9 mouse cellular contexts compared by ENCODE assay signal in genomic region chr15:82243311-82243710, GRCm38 (mm10). TPM values are rescaled to one million over a fixed set of nuclear protein-coding genes. Genes with fewer than 3 reads are reported as not detected.
DNase-seq lines count a peak whose midpoint lies in the region; ATAC-seq and TF ChIP-seq lines count a peak whose summit lies in the region.
"Had no signal": no experiment of that assay in that cellular context is flagged by ENCODE, and none has a peak within 500 bp of the region (broad histone marks: within the 10 kb centered on the region; RNA-seq: fewer than 3 reads in every experiment).

No protein-coding gene starts in this region.

- peak overlapping the region; percentile 78 for H3K9ac ChIP-seq in heart, embryonic 14.5 days (ENCODE audit: low read length)
- H3K9ac ChIP-seq in heart, adult 2 months (ENCODE audit: low read depth, low read length): no peak overlapping the region
- H3K9ac ChIP-seq in ES-E14 (ENCODE audit: insufficient read depth, low read depth, low read length, poor library complexity, severe bottlenecking): peak overlapping the region; percentile 93; the same call in 1 of the 2 replicates
- no peak overlapping the region for H3K9ac ChIP-seq in forebrain, postnatal 0 days
- H3K9ac ChIP-seq in liver, postnatal 0 days (replicated peaks): peak overlapping the region; percentile 67

- intact Hi-C loops in heart, adult 2 months (cut with DNase I): no loop called here

- no peak for TF ChIP-seq POLR2A in heart, adult 2 months (IDR thresholded peaks at IDR 0.05; ENCODE audit: insufficient read depth, low read depth, low read length)

- in situ Hi-C loops in ES-E14 (cut with MboI; ENCODE audit: low sequenced_read_pairs in 2 of 2, unreplicated experiment in 2 of 2): loop anchor here in 1 of 2 experiments (25.0 kb wide), 1 partner anchor 181 kb away; the partner anchor contains the start of genes 4930407I10Rik and Mei1

- no peak for DNase-seq in heart, adult 2 months
- no peak for DNase-seq in ES-E14 (ENCODE audit: low read depth, low spot score)
- no peak for DNase-seq in forebrain, postnatal 0 days
- no peak for DNase-seq in liver, postnatal 0 days
- no peak for DNase-seq in urinary bladder, postnatal 36 days (ENCODE audit: low spot score in 2 of 2)
- no peak for DNase-seq in embryo, embryonic 9.5 days (ENCODE audit: extremely low spot score)
- no peak for DNase-seq in kidney, adult 11 months

- no peaks in the 10 kb centered on the region for H3K9me3 ChIP-seq in heart, embryonic 14.5 days (ENCODE audit: control insufficient read depth, low read length)
- no peaks in the 10 kb centered on the region for H3K9me3 ChIP-seq in ES-E14 (ENCODE audit: control insufficient read depth, insufficient read depth, low read depth, low read length)
- no peaks in the 10 kb centered on the region for H3K9me3 ChIP-seq in forebrain, postnatal 0 days (ENCODE audit: low read length)
- no peaks in the 10 kb centered on the region for H3K9me3 ChIP-seq in liver, postnatal 0 days (ENCODE audit: low read length)

- H3K27ac ChIP-seq in heart, embryonic 14.5 days (replicated peaks in 1 of 2; ENCODE audit: control insufficient read depth in 1 of 2, insufficient read depth in 1 of 2, low read depth in 2 of 2, low read length in 2 of 2): no peak overlapping the region
- no peak overlapping the region for H3K27ac ChIP-seq in heart, adult 2 months
- no peak overlapping the region for H3K27ac ChIP-seq in ES-E14 (ENCODE audit: insufficient read depth, low read depth, low read length, poor library complexity, severe bottlenecking)
- no peak overlapping the region for H3K27ac ChIP-seq in forebrain, postnatal 0 days (ENCODE audit: low read depth, low read length)
- H3K27ac ChIP-seq in liver, postnatal 0 days (ENCODE audit: low read depth): peak overlapping the region; percentile 76

- no peak for ATAC-seq in heart, embryonic 14.5 days (ENCODE audit: insufficient number of reproducible peaks, insufficient read depth, low FRiP score, low read depth)
- ATAC-seq in forebrain, postnatal 0 days: no peak
- no peak for ATAC-seq in liver, postnatal 0 days

- TF ChIP-seq EP300 in heart, adult 2 months (IDR thresholded peaks at IDR 0.05; ENCODE audit: insufficient read depth, low read depth, low read length): no peak
- no peak for TF ChIP-seq EP300 in liver, postnatal 0 days (IDR thresholded peaks at IDR 0.05; ENCODE audit: low read depth)

- 70% methylated on average over 3 of the region's 3 CpGs for WGBS in heart, embryonic 14.5 days
- 69% methylated on average over 3 of the region's 3 CpGs for WGBS in heart, adult 2 months
- WGBS in forebrain, postnatal 0 days: 59% methylated on average over 3 of the region's 3 CpGs
- WGBS in liver, postnatal 0 days (ENCODE audit: insufficient replicate concordance): 64% methylated on average over 3 of the region's 3 CpGs

- peak overlapping the region; percentile 71 to 79 for H3K4me3 ChIP-seq in heart, embryonic 14.5 days (ENCODE audit: control insufficient read depth in 1 of 2, insufficient read depth in 1 of 2, low read depth in 1 of 2, low read length in 2 of 2)
- H3K4me3 ChIP-seq in heart, adult 2 months: no peak overlapping the region; the same call in 1 of the 2 replicates
- peak overlapping the region; percentile 85 to 92 for H3K4me3 ChIP-seq in ES-E14 (ENCODE audit: insufficient read depth in 1 of 2, low read depth in 1 of 2, low read length in 2 of 2, poor library complexity in 1 of 2, severe bottlenecking in 1 of 2)
- H3K4me3 ChIP-seq in forebrain, postnatal 0 days (ENCODE audit: low read depth, low read length): peak overlapping the region; percentile 76
- peak overlapping the region; percentile 72 for H3K4me3 ChIP-seq in liver, postnatal 0 days (ENCODE audit: low read depth, low read length)

- H3K79me2 ChIP-seq in heart, adult 2 months (replicated peaks; ENCODE audit: control insufficient read depth, insufficient read depth, low read length): no peaks in the 10 kb centered on the region

- H3K4me2 ChIP-seq in heart, embryonic 14.5 days (ENCODE audit: low read length): peak overlapping the region; percentile 96
- peak overlapping the region; percentile 98 for H3K4me2 ChIP-seq in forebrain, postnatal 0 days (ENCODE audit: low read depth)
- peak overlapping the region; percentile 98 for H3K4me2 ChIP-seq in liver, postnatal 0 days (ENCODE audit: low read depth, low read length)

- TF ChIP-seq CTCF in heart, adult 2 months (IDR thresholded peaks at IDR 0.05): no peak
- peak; percentile 26 for TF ChIP-seq CTCF in forebrain, postnatal 0 days (IDR thresholded peaks at IDR 0.05; ENCODE audit: low read depth)
- TF ChIP-seq CTCF in liver, postnatal 0 days (IDR thresholded peaks at IDR 0.05; ENCODE audit: low read depth): no peak; the same call in 1 of the 2 replicates

- peaks cover 4% of the 10 kb centered on the region in 2 experiments; a peak in 2 of 4 replicates for H3K4me1 ChIP-seq in heart, embryonic 14.5 days (ENCODE audit: control insufficient read depth in 2 of 2, insufficient read depth in 2 of 2, low read length in 2 of 2)
- 0 out of 2 replicates have a peak, but pooled peaks cover 2% of the 10 kb centered on the region for H3K4me1 ChIP-seq in heart, adult 2 months (ENCODE audit: control insufficient read depth, insufficient read depth, low read length)
- peaks cover 8 to 9% of the 10 kb centered on the region in 2 experiments; a peak in 3 of 4 replicates for H3K4me1 ChIP-seq in ES-E14 (ENCODE audit: control insufficient read depth in 2 of 2, insufficient read depth in 2 of 2, low read length in 2 of 2, poor library complexity in 1 of 2)
- 0 out of 2 replicates have a peak, but pooled peaks cover 3% of the 10 kb centered on the region for H3K4me1 ChIP-seq in forebrain, postnatal 0 days (ENCODE audit: insufficient read depth)
- peaks cover 16% of the 10 kb centered on the region for H3K4me1 ChIP-seq in liver, postnatal 0 days (ENCODE audit: insufficient read depth)

- H3K36me3 ChIP-seq in heart, embryonic 14.5 days (ENCODE audit: control insufficient read depth, insufficient read depth, low read length): peaks cover 19% of the 10 kb centered on the region
- no peaks in the 10 kb centered on the region for H3K36me3 ChIP-seq in heart, adult 2 months (ENCODE audit: control insufficient read depth, insufficient read depth, low read length)
- peaks cover 16% of the 10 kb centered on the region; the same call in 1 of the 2 replicates for H3K36me3 ChIP-seq in ES-E14 (ENCODE audit: control insufficient read depth, insufficient read depth, low read length, poor library complexity, severe bottlenecking)
- no peaks in the 10 kb centered on the region for H3K36me3 ChIP-seq in forebrain, postnatal 0 days (ENCODE audit: insufficient read depth)
- H3K36me3 ChIP-seq in liver, postnatal 0 days (replicated peaks; ENCODE audit: insufficient read depth, low read length): peaks cover 9% of the 10 kb centered on the region

- H3K27me3 ChIP-seq in heart, embryonic 14.5 days (ENCODE audit: control insufficient read depth, insufficient read depth, low read length): no peaks in the 10 kb centered on the region
- no peaks in the 10 kb centered on the region for H3K27me3 ChIP-seq in heart, adult 2 months (ENCODE audit: control insufficient read depth, insufficient read depth, low read length)
- H3K27me3 ChIP-seq in forebrain, postnatal 0 days (ENCODE audit: insufficient read depth, low read length): no peaks in the 10 kb centered on the region
- H3K27me3 ChIP-seq in liver, postnatal 0 days (ENCODE audit: insufficient read depth, low read length): no peaks in the 10 kb centered on the region

TF ChIP-seq in ES-E14, 5 proteins besides CTCF, POLR2A, EP300 and RAD21 (continues in another document):
- TF ChIP-seq MAFK (IDR thresholded peaks at IDR 0.05; ENCODE audit: insufficient read depth, low read depth, low read length): no peak
- no peak for TF ChIP-seq ZNF384 (IDR thresholded peaks at IDR 0.05; ENCODE audit: low read depth, low read length)

RNA-seq across cellular contexts. Expression of gene Cenpm, which starts 1.2 kb away (rescaled TPM):
- 67.7 and 73.0 TPM in 2 replicates for polyA plus RNA-seq in heart, embryonic 14.5 days (2014; fragmentation: Nextera tagmentation; extraction: Ambion mirVana)
- total RNA-seq in heart, adult 2 months (2021): under 1 TPM; 0.39 to 0.42 TPM
- 0.76 and 1.7 TPM in 2 replicates for polyA plus RNA-seq in heart, adult 2 months (2012; rRNA removed)
- 58.2 and 80.0 TPM in 2 replicates for total RNA-seq in ES-E14 (2012; rRNA removed)
- total RNA-seq in forebrain, postnatal 0 days (2014; rRNA removed): 8.9 and 10.0 TPM in 2 replicates
- 16.5 and 18.7 TPM in 2 replicates for polyA plus RNA-seq in forebrain, postnatal 0 days (2015; fragmentation: Nextera tagmentation; extraction: Ambion mirVana)
- polyA plus RNA-seq in liver, postnatal 0 days (2015; fragmentation: Nextera tagmentation; extraction: Ambion mirVana): 27.8 and 30.7 TPM in 2 replicates

RNA-seq across cellular contexts. Expression of gene 1500009C09Rik, which starts 8.9 kb away (rescaled TPM):
- not detected in 2 replicates for polyA plus RNA-seq in heart, embryonic 14.5 days (2014; fragmentation: Nextera tagmentation; extraction: Ambion mirVana)
- not detected for total RNA-seq in heart, adult 2 months (2021)
- polyA plus RNA-seq in heart, adult 2 months (2012; rRNA removed): 0.08 TPM in 1 of 2 replicates, not detected in the other
- total RNA-seq in ES-E14 (2012; rRNA removed): 1.0 and 1.2 TPM in 2 replicates
- total RNA-seq in forebrain, postnatal 0 days (2014; rRNA removed): 119 and 139 TPM in 2 replicates
- 12.5 and 15.6 TPM in 2 replicates for polyA plus RNA-seq in forebrain, postnatal 0 days (2015; fragmentation: Nextera tagmentation; extraction: Ambion mirVana)
- polyA plus RNA-seq in liver, postnatal 0 days (2015; fragmentation: Nextera tagmentation; extraction: Ambion mirVana): not detected in 2 replicates
- total RNA-seq: common myeloid progenitor, adult 5-6 weeks had no signal

RNA-seq across cellular contexts. Expression of gene Tnfrsf13c, which starts 19.1 kb away (rescaled TPM):
- polyA plus RNA-seq in heart, embryonic 14.5 days (2014; fragmentation: Nextera tagmentation; extraction: Ambion mirVana): 0.11 and 0.16 TPM in 2 replicates
- total RNA-seq in heart, adult 2 months (2021): under 1 TPM; 0.16 to 0.18 TPM
- 0.44 and 0.86 TPM in 2 replicates for polyA plus RNA-seq in heart, adult 2 months (2012; rRNA removed)
- total RNA-seq in ES-E14 (2012; rRNA removed): 1.7 and 2.3 TPM in 2 replicates
- 0.24 and 0.62 TPM in 2 replicates for total RNA-seq in forebrain, postnatal 0 days (2014; rRNA removed)
- polyA plus RNA-seq in forebrain, postnatal 0 days (2015; fragmentation: Nextera tagmentation; extraction: Ambion mirVana): 0.44 and 0.47 TPM in 2 replicates
- polyA plus RNA-seq in liver, postnatal 0 days (2015; fragmentation: Nextera tagmentation; extraction: Ambion mirVana): 2.0 and 2.3 TPM in 2 replicates

RNA-seq across cellular contexts. Expression of gene Shisa8, which starts 30.7 kb away (rescaled TPM):
- polyA plus RNA-seq in heart, embryonic 14.5 days (2014; fragmentation: Nextera tagmentation; extraction: Ambion mirVana): 0.22 and 0.42 TPM in 2 replicates
- total RNA-seq in heart, adult 2 months (2021): under 1 TPM; 0.13 to 0.23 TPM
- 0.15 and 0.21 TPM in 2 replicates for polyA plus RNA-seq in heart, adult 2 months (2012; rRNA removed)
- 4.1 and 4.3 TPM in 2 replicates for total RNA-seq in ES-E14 (2012; rRNA removed)
- 4.7 and 6.3 TPM in 2 replicates for total RNA-seq in forebrain, postnatal 0 days (2014; rRNA removed)
- 1.8 and 2.7 TPM in 2 replicates for polyA plus RNA-seq in forebrain, postnatal 0 days (2015; fragmentation: Nextera tagmentation; extraction: Ambion mirVana)
- 0.08 and 0.13 TPM in 2 replicates for polyA plus RNA-seq in liver, postnatal 0 days (2015; fragmentation: Nextera tagmentation; extraction: Ambion mirVana)

RNA-seq across cellular contexts. Expression of gene Sept3, which starts 31.4 kb away (rescaled TPM):
- 4.7 and 4.9 TPM in 2 replicates for polyA plus RNA-seq in heart, embryonic 14.5 days (2014; fragmentation: Nextera tagmentation; extraction: Ambion mirVana)
- under 1 TPM; 0.39 to 0.44 TPM for total RNA-seq in heart, adult 2 months (2021)
- 0.43 and 0.85 TPM in 2 replicates for polyA plus RNA-seq in heart, adult 2 months (2012; rRNA removed)
- total RNA-seq in ES-E14 (2012; rRNA removed): 5.9 and 8.2 TPM in 2 replicates
- total RNA-seq in forebrain, postnatal 0 days (2014; rRNA removed): 550 and 602 TPM in 2 replicates
- polyA plus RNA-seq in forebrain, postnatal 0 days (2015; fragmentation: Nextera tagmentation; extraction: Ambion mirVana): 400 and 449 TPM in 2 replicates
- polyA plus RNA-seq in liver, postnatal 0 days (2015; fragmentation: Nextera tagmentation; extraction: Ambion mirVana): 0.06 and 0.07 TPM in 2 replicates

Comparison
In these comparisons a context has a peak if more than half of its experiments do, and no peak if none do; other contexts are left out.
1. H3K9ac ChIP-seq: peak in heart, embryonic 14.5 days (single experiment), ES-E14 (single experiment) and liver, postnatal 0 days (single experiment); none in heart, adult 2 months (single experiment) and forebrain, postnatal 0 days (single experiment).
2. RNA of gene 1500009C09Rik, which starts 8.9 kb away (polyA plus RNA-seq): 12.5 to 15.6 TPM in forebrain, postnatal 0 days; 0.08 TPM in heart, adult 2 months, not detected in heart, embryonic 14.5 days and not detected in liver, postnatal 0 days; every median in the first group is over 10 times any median in the second.
3. Peak in every context shown above with its lines, with median percentiles within 50 percentile points of each other: H3K4me2 ChIP-seq.